Mouse (Mus musculus): ENCODE data around the gene Fxyd5. TPM values are rescaled to one million over a fixed set of nuclear protein-coding genes. Genes with fewer than 3 reads are reported as not detected.
A peak's percentile ranks its signal among the peaks of the same experiment; 100 is the strongest.

Gene Fxyd5
- polyA plus RNA-seq (2016; fragmentation: Nextera tagmentation; extraction: Ambion mirVana), result 10.2 and 10.8 TPM in 2 replicates

GRCm38 (mm10) chr7:31042431-31042910 is at the start of gene Fxyd5:
Fxyd5 (minus strand) TSS chr7:31042481.
- H3K4me1 ChIP-seq, result peaks cover 12% of the 10 kb centered on the region
- H3K4me3 ChIP-seq, result peak within 1 kb of the TSS; percentile 41
- 0 out of 2 replicates have a peak within 1 kb of the TSS, but pooled peaks have one; percentile 28 for H3K27ac ChIP-seq (replicated peaks)
- H3K9me3 ChIP-seq (replicated peaks), result no peaks in the 10 kb centered on the region; the same call in 1 of the 2 replicates
- DNase-seq (ENCODE audit: low spot score), result no peak
- H3K27me3 ChIP-seq (ENCODE audit: low read depth, poor library complexity, severe bottlenecking), result peaks cover 62% of the 10 kb centered on the region
- WGBS, result 40% methylated on average over 10 of the region's 10 CpGs
- H3K36me3 ChIP-seq, result no peaks in the 10 kb centered on the region

GRCm38 (mm10) chr7:31089721-31090120 is 47.4 kb upstream of the Fxyd5 start:
- Histone ChIP-seq H3K9me3 (replicated peaks) (peaks cover 3% of the 10 kb centered on the region; the same call in 1 of the 2 replicates), H3K36me3 (no peaks in the 10 kb centered on the region), H3K4me1 (peaks cover 12% of the 10 kb centered on the region), H3K27me3 (ENCODE audit: low read depth, poor library complexity, severe bottlenecking) (no peaks in the 10 kb centered on the region), H3K27ac (replicated peaks) (no peak overlapping the region), H3K4me3 (no peak overlapping the region)
- WGBS, result 79% methylated on average over 2 of the region's 2 CpGs
- no peak for DNase-seq (ENCODE audit: low spot score)

- WGBS, result 82% methylated on average over 3 of the region's 3 CpGs
- Histone ChIP-seq H3K4me3 (no peak overlapping the region), H3K4me1 (peaks cover 18% of the 10 kb centered on the region), H3K36me3 (no peaks in the 10 kb centered on the region), H3K27me3 (ENCODE audit: low read depth, poor library complexity, severe bottlenecking) (no peaks in the 10 kb centered on the region), H3K9me3 (replicated peaks) (peaks cover 3% of the 10 kb centered on the region; the same call in 1 of the 2 replicates), H3K27ac (replicated peaks) (no peak overlapping the region)
- DNase-seq (ENCODE audit: low spot score), result no peak
Measured at GRCm38 (mm10) chr7:31088206-31088605, 45.9 kb upstream of the Fxyd5 start.

- Histone ChIP-seq H3K9me3 (replicated peaks) (peaks cover 3% of the 10 kb centered on the region; the same call in 1 of the 2 replicates), H3K27ac (replicated peaks) (no peak overlapping the region), H3K4me3 (no peak overlapping the region), H3K36me3 (no peaks in the 10 kb centered on the region), H3K27me3 (ENCODE audit: low read depth, poor library complexity, severe bottlenecking) (no peaks in the 10 kb centered on the region), H3K4me1 (peaks cover 24% of the 10 kb centered on the region)
- 77% methylated on average over 2 of the region's 2 CpGs for WGBS
- DNase-seq (ENCODE audit: low spot score), result no peak
Measured at GRCm38 (mm10) chr7:31087262-31087661, 45.0 kb upstream of the Fxyd5 start.

GRCm38 (mm10) chr7:31086175-31086755 is 44.0 kb upstream of the Fxyd5 start:
- H3K27me3 ChIP-seq (ENCODE audit: low read depth, poor library complexity, severe bottlenecking), result no peaks in the 10 kb centered on the region
- 93% methylated on average over 9 of the region's 9 CpGs for WGBS
- no peak for DNase-seq (ENCODE audit: low spot score)
- H3K4me3 ChIP-seq, result no peak overlapping the region
- H3K9me3 ChIP-seq (replicated peaks), result peaks cover 3% of the 10 kb centered on the region; the same call in 1 of the 2 replicates
- 0 out of 2 replicates have a peak overlapping the region, but pooled peaks have one; percentile 55 for H3K27ac ChIP-seq (replicated peaks)
- no peaks in the 10 kb centered on the region for H3K36me3 ChIP-seq
- H3K4me1 ChIP-seq, result peaks cover 24% of the 10 kb centered on the region

GRCm38 (mm10) chr7:31085171-31085570 is 42.9 kb upstream of the Fxyd5 start:
- Histone ChIP-seq H3K4me3 (no peak overlapping the region), H3K9me3 (replicated peaks) (peaks cover 3% of the 10 kb centered on the region; the same call in 1 of the 2 replicates), H3K4me1 (peaks cover 24% of the 10 kb centered on the region), H3K27ac (replicated peaks) (peak overlapping the region; percentile 55), H3K36me3 (no peaks in the 10 kb centered on the region), H3K27me3 (ENCODE audit: low read depth, poor library complexity, severe bottlenecking) (no peaks in the 10 kb centered on the region)
- no peak for DNase-seq (ENCODE audit: low spot score)
- 31% methylated on average over 3 of the region's 3 CpGs for WGBS

GRCm38 (mm10) chr7:31084140-31084539 is 41.9 kb upstream of the Fxyd5 start:
- Histone ChIP-seq H3K27me3 (ENCODE audit: low read depth, poor library complexity, severe bottlenecking) (no peaks in the 10 kb centered on the region), H3K27ac (replicated peaks) (0 out of 2 replicates have a peak overlapping the region, but pooled peaks have one; percentile 2), H3K4me1 (peaks cover 24% of the 10 kb centered on the region), H3K4me3 (no peak overlapping the region), H3K9me3 (replicated peaks) (no peaks in the 10 kb centered on the region), H3K36me3 (no peaks in the 10 kb centered on the region)
- no peak for DNase-seq (ENCODE audit: low spot score)
- WGBS, result 72% methylated on average over 9 of the region's 9 CpGs

GRCm38 (mm10) chr7:31082831-31083588 is 40.7 kb upstream of the Fxyd5 start:
- Histone ChIP-seq H3K27me3 (ENCODE audit: low read depth, poor library complexity, severe bottlenecking) (no peaks in the 10 kb centered on the region), H3K9me3 (replicated peaks) (no peaks in the 10 kb centered on the region), H3K36me3 (no peaks in the 10 kb centered on the region), H3K4me3 (no peak overlapping the region), H3K27ac (replicated peaks) (peak overlapping the region; percentile 63), H3K4me1 (peaks cover 24% of the 10 kb centered on the region)
- WGBS, result 56% methylated on average over 14 of the region's 14 CpGs
- no peak for DNase-seq (ENCODE audit: low spot score)

- H3K36me3 ChIP-seq, result no peaks in the 10 kb centered on the region
- no peaks in the 10 kb centered on the region for H3K9me3 ChIP-seq (replicated peaks)
- no peaks in the 10 kb centered on the region for H3K27me3 ChIP-seq (ENCODE audit: low read depth, poor library complexity, severe bottlenecking)
- no peak overlapping the region for H3K27ac ChIP-seq (replicated peaks)
- H3K4me1 ChIP-seq, result peaks cover 26% of the 10 kb centered on the region
- H3K4me3 ChIP-seq, result no peak overlapping the region
- DNase-seq (ENCODE audit: low spot score), result no peak
Measured at GRCm38 (mm10) chr7:31082106-31082505, 39.8 kb upstream of the Fxyd5 start.

GRCm38 (mm10) chr7:31081106-31081505 is 38.8 kb upstream of the Fxyd5 start:
- WGBS, result 33% methylated on average over 1 of the region's 1 CpGs
- no peaks in the 10 kb centered on the region for H3K36me3 ChIP-seq
- no peak overlapping the region for H3K4me3 ChIP-seq
- peaks cover 26% of the 10 kb centered on the region for H3K4me1 ChIP-seq
- H3K27ac ChIP-seq (replicated peaks), result no peak overlapping the region
- no peaks in the 10 kb centered on the region for H3K27me3 ChIP-seq (ENCODE audit: low read depth, poor library complexity, severe bottlenecking)
- H3K9me3 ChIP-seq (replicated peaks), result no peaks in the 10 kb centered on the region
- no peak for DNase-seq (ENCODE audit: low spot score)

GRCm38 (mm10) chr7:31080611-31081010 is 38.3 kb upstream of the Fxyd5 start:
- no peak overlapping the region for H3K4me3 ChIP-seq
- no peak for DNase-seq (ENCODE audit: low spot score)
- no peaks in the 10 kb centered on the region for H3K27me3 ChIP-seq (ENCODE audit: low read depth, poor library complexity, severe bottlenecking)
- peaks cover 24% of the 10 kb centered on the region for H3K4me1 ChIP-seq
- no peaks in the 10 kb centered on the region for H3K9me3 ChIP-seq (replicated peaks)
- no peak overlapping the region for H3K27ac ChIP-seq (replicated peaks)
- 47% methylated on average over 3 of the region's 3 CpGs for WGBS
- H3K36me3 ChIP-seq, result no peaks in the 10 kb centered on the region

- Histone ChIP-seq H3K36me3 (no peaks in the 10 kb centered on the region), H3K9me3 (replicated peaks) (no peaks in the 10 kb centered on the region), H3K4me3 (no peak overlapping the region), H3K27ac (replicated peaks) (no peak overlapping the region), H3K4me1 (peaks cover 14% of the 10 kb centered on the region), H3K27me3 (ENCODE audit: low read depth, poor library complexity, severe bottlenecking) (no peaks in the 10 kb centered on the region)
- DNase-seq (ENCODE audit: low spot score), result no peak
- WGBS, result 94% methylated on average over 8 of the region's 8 CpGs
Measured at GRCm38 (mm10) chr7:31079670-31080069, 37.4 kb upstream of the Fxyd5 start.

Measured in midbrain, embryonic 10.5 days (tissue).